Mouse (Mus musculus) cerebellum, postnatal 10 days (tissue): ENCODE measurements at regions not wholly inside any gene's neighbourhood (a gene's known extent, or its start where the extent isn't known, plus 50 kb on each side); places are given as distances from the start of the nearest gene placed in this dataset.

Experiments used
- DNase-seq, 2 experiments: peaks; one replicate each; pipeline ENCODE4 v3.0.0; 2021; ENCODE audit warnings: mixed read lengths in 2 of 2

- DNase-seq = no peak
These were observed 981.2 kb upstream of the Luzp2 start for GRCm38 (mm10) chr7:53854077-53854476.

- DNase-seq = no peak
These were observed 962.7 kb upstream of the Luzp2 start for GRCm38 (mm10) chr7:53872480-53873200.

GRCm38 (mm10) chr7:53912992-53913391 is 922.3 kb upstream of the Luzp2 start:
- DNase-seq = no peak

DNA sequence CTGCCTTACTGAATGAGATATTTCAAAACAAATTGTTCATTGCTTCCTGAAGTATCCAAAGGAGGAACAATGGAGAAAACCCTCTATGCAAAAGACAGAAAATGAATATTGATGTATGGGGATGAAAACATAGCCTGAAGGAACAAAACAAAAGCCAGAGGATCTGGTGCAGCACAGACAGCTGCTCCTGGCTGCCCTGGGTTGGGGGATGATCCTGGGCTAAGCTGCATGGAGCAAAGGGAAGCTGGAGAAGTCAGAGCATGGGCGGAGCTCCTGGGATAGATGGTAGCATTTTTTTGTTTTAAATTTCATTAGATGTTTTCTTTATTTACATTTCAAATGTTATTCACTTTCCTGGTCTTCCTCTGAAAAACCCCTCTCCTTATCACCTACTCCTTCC is 879.6 kb upstream of the Luzp2 start:
- DNase-seq = no peak

GRCm38 (mm10) chr7:53975480-53975879 is 859.8 kb upstream of the Luzp2 start:
- DNase-seq = no peak

DNA sequence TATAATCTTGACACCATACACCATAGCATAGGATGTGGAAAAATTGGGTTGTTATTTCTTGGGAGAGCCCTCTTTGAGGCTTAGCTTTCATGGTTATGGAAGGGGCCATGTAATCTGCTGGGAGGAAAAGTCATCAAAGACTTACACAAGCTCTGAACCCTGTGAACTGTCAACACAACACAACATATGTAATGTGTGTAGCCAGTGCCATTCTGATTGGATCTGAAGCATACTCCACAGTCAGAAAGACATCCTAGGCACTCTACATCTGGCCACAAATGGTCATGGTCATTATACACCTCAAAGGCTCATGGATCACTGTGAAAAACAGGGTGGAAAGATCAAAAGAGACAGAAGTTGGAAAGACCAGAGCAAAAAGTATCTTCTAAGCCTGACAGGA is 839.3 kb upstream of the Luzp2 start:
- DNase-seq = no peak

DNA sequence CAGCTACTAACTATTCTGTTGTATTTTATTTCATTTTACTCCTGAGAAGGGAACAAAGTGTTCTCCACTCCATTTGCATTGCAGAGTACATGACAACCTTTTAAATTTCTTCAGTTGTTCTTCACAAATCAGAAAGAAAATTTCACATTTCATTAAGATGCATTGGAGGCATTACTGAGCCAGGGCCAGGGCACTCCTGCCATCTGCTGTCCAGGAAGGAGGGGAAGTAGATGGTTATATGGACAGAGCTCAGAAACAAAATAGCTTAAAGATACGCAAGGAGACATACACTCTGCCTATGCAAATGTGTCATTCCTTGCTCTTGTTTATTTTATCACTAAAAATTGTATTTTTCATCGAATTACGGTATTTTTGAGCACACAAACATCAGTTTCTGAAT is 826.6 kb upstream of the Luzp2 start:
- peak; percentile 25 to 30 for DNase-seq
